Comparison of ENCODE assay signal across 16 mouse cellular contexts in genomic region chr12:92919920-92920319, GRCm38 (mm10).
"Had no signal": no experiment of that assay in that cellular context is flagged by ENCODE, and none has a peak within 500 bp of the region (broad histone marks: within the 10 kb centered on the region; RNA-seq: fewer than 3 reads in every experiment).

No protein-coding gene starts in this region.

- H3K4me1 ChIP-seq: neural tube, embryonic 13.5 days; neural tube, embryonic 15.5 days; stomach, embryonic 15.5 days had no signal

- H3K9me3 ChIP-seq: neural tube, embryonic 13.5 days; neural tube, embryonic 15.5 days; stomach, embryonic 15.5 days had no signal

- H3K27me3 ChIP-seq: neural tube, embryonic 13.5 days; neural tube, embryonic 15.5 days; stomach, embryonic 15.5 days had no signal

- DNase-seq: retina, postnatal 1 day; right cerebral cortex, adult 18-20 months; right cerebral cortex, postnatal 14 days; right cerebral cortex, postnatal 25 days; right cerebral cortex, postnatal 4 days; spleen, adult 18-20 months; thymus, adult 18-20 months; thymus, adult 2 months; thymus, postnatal 14 days; thymus, postnatal 25 days; thymus, postnatal 36 days; thymus, postnatal 4 days had no signal

- H3K4me2 ChIP-seq: neural tube, embryonic 13.5 days; neural tube, embryonic 15.5 days; stomach, embryonic 15.5 days had no signal

- H3K9ac ChIP-seq: neural tube, embryonic 13.5 days; neural tube, embryonic 15.5 days; stomach, embryonic 15.5 days had no signal

- H3K36me3 ChIP-seq: neural tube, embryonic 13.5 days; neural tube, embryonic 15.5 days; stomach, embryonic 15.5 days had no signal

- H3K4me3 ChIP-seq: neural tube, embryonic 13.5 days; neural tube, embryonic 15.5 days; stomach, embryonic 15.5 days had no signal

- H3K27ac ChIP-seq: neural tube, embryonic 13.5 days; neural tube, embryonic 15.5 days; stomach, embryonic 15.5 days; stomach, postnatal 0 days had no signal
